Mouse (Mus musculus): ENCODE measurements at regions not wholly inside any gene's neighbourhood (a gene's known extent, or its start where the extent isn't known, plus 50 kb on each side); places are given as distances from the start of the nearest gene placed in this dataset.
A peak's percentile ranks its signal among the peaks of the same experiment; 100 is the strongest.
"Not testable (repeated sequence)": the region's sequence is repeated elsewhere in the genome, so short reads cannot be mapped to it uniquely, and the experiment has no call there.

GRCm38 (mm10) chr17:13432256-13432655 lies 77.9 kb downstream of the Tcp10c start:
- DNase-seq = not testable (repeated sequence)

- DNase-seq = not testable (repeated sequence)
These were observed 79.8 kb downstream of the Tcp10c start for GRCm38 (mm10) chr17:13434146-13434545.

GRCm38 (mm10) chr17:13438790-13439189 lies 84.4 kb downstream of the Tcp10c start:
- not testable (repeated sequence) for DNase-seq

GRCm38 (mm10) chr17:13440708-13441530 lies 86.5 kb downstream of the Tcp10c start:
- DNase-seq = peak; percentile 15

GRCm38 (mm10) chr17:13442229-13442628 lies 87.9 kb downstream of the Tcp10c start:
- not testable (repeated sequence) for DNase-seq

GRCm38 (mm10) chr17:13456869-13457600 lies 102.7 kb downstream of the Tcp10c start:
- not testable (repeated sequence) for DNase-seq

- not testable (repeated sequence) for DNase-seq
These were observed 103.6 kb downstream of the Tcp10c start for GRCm38 (mm10) chr17:13457942-13458341.

GRCm38 (mm10) chr17:13458814-13459213 lies 104.4 kb downstream of the Tcp10c start:
- not testable (repeated sequence) for DNase-seq

GRCm38 (mm10) chr17:13462663-13463062 lies 108.3 kb downstream of the Tcp10c start:
- not testable (repeated sequence) for DNase-seq

- not testable (repeated sequence) for DNase-seq
These were observed 111.5 kb downstream of the Tcp10c start for GRCm38 (mm10) chr17:13465822-13466221.

- DNase-seq = not testable (repeated sequence)
These were observed 115.6 kb downstream of the Tcp10c start for GRCm38 (mm10) chr17:13469867-13470380.

GRCm38 (mm10) chr17:13472460-13473062 lies 118.2 kb downstream of the Tcp10c start:
- DNase-seq = peak; percentile 84

GRCm38 (mm10) chr17:13474310-13475094 lies 120.1 kb downstream of the Tcp10c start:
- DNase-seq = peak; percentile 30

GRCm38 (mm10) chr17:13478866-13479571 lies 124.6 kb downstream of the Tcp10c start:
- no peak for DNase-seq

GRCm38 (mm10) chr17:13479572-13480063 lies 125.2 kb downstream of the Tcp10c start:
- DNase-seq = peak; percentile 48

- no peak for DNase-seq
These were observed 127.2 kb downstream of the Tcp10c start for GRCm38 (mm10) chr17:13481445-13482085.

- no peak for DNase-seq
These were observed 127.8 kb downstream of the Tcp10c start for GRCm38 (mm10) chr17:13482136-13482535.

GRCm38 (mm10) chr17:13487291-13488215 lies 133.2 kb downstream of the Tcp10c start:
- no peak for DNase-seq

GRCm38 (mm10) chr17:13488608-13489324 lies 134.4 kb downstream of the Tcp10c start:
- DNase-seq = peak; percentile 31

Data from kidney, postnatal 10 days (tissue).